In genomic region chr2:152007783-152008182, GRCm38 (mm10) we compare ENCODE assay signal across 9 mouse cellular contexts. TPM values are rescaled to one million over a fixed set of nuclear protein-coding genes. Genes with fewer than 3 reads are reported as not detected.
DNase-seq lines count a peak whose midpoint lies in the region; ATAC-seq and TF ChIP-seq lines count a peak whose summit lies in the region.
"Had no signal": no experiment of that assay in that cellular context is flagged by ENCODE, and none has a peak within 500 bp of the region (broad histone marks: within the 10 kb centered on the region; RNA-seq: fewer than 3 reads in every experiment).

No protein-coding gene starts in this region.

- no peak overlapping the region for H3K4me2 ChIP-seq in heart, postnatal 0 days (ENCODE audit: low read depth, low read length)
- H3K4me2 ChIP-seq in forebrain, embryonic 16.5 days (ENCODE audit: low read length), result no peak overlapping the region

- no peak for TF ChIP-seq EP300 in heart, postnatal 0 days (IDR thresholded peaks at IDR 0.05; ENCODE audit: low read depth)

- no peak for ATAC-seq in heart, postnatal 0 days (ENCODE audit: insufficient read depth, low read depth)
- no peak for ATAC-seq in forebrain, embryonic 16.5 days

- intact Hi-C loops in heart, postnatal 10 days (cut with DNase I), result no loop called here

- 48% methylated on average over 10 of the region's 10 CpGs for whole genome bisulfite sequencing in heart, postnatal 0 days
- WGBS in bone marrow, adult 2 months, result 75% methylated on average over 10 of the region's 10 CpGs
- WGBS in forebrain, embryonic 16.5 days, result 67% methylated on average over 10 of the region's 10 CpGs

- H3K9me3 ChIP-seq in heart, postnatal 0 days (replicated peaks; ENCODE audit: control insufficient read depth, low read length), result no peaks in the 10 kb centered on the region
- no peaks in the 10 kb centered on the region for H3K9me3 ChIP-seq in forebrain, embryonic 16.5 days (ENCODE audit: control insufficient read depth, low read length)
- H3K9me3 ChIP-seq: megakaryocyte, embryonic 14.5 days had no signal

- DNase-seq in heart, postnatal 0 days (ENCODE audit: low spot score), result no peak
- no peak for DNase-seq in heart, postnatal 10 days
- peak; percentile 32 for DNase-seq in ovary, postnatal 36 days (ENCODE audit: low spot score)
- DNase-seq in ovary, adult 18-20 months (ENCODE audit: low spot score), result no peak
- DNase-seq in right cerebral cortex, postnatal 4 days, result peak; percentile 52
- DNase-seq in heart, adult 8-10 months (ENCODE audit: low spot score), result no peak

- no peaks in the 10 kb centered on the region for H3K4me1 ChIP-seq in heart, postnatal 0 days (ENCODE audit: control insufficient read depth, insufficient read depth)
- H3K4me1 ChIP-seq in bone marrow, adult 2 months (ENCODE audit: control insufficient read depth, insufficient read depth, low read length), result no peaks in the 10 kb centered on the region
- H3K4me1 ChIP-seq in forebrain, embryonic 16.5 days (replicated peaks; ENCODE audit: control insufficient read depth, insufficient read depth, low read length), result no peaks in the 10 kb centered on the region

- no peak overlapping the region for H3K9ac ChIP-seq in heart, postnatal 0 days (replicated peaks; ENCODE audit: low read depth, low read length)
- no peak overlapping the region for H3K9ac ChIP-seq in forebrain, embryonic 16.5 days (replicated peaks; ENCODE audit: low read depth, low read length)

- TF ChIP-seq POLR2A in bone marrow, adult 2 months (IDR thresholded peaks at IDR 0.05; ENCODE audit: borderline replicate concordance, control insufficient read depth, low read depth, low read length), result no peak

- no peaks in the 10 kb centered on the region for H3K36me3 ChIP-seq in heart, postnatal 0 days (replicated peaks; ENCODE audit: control insufficient read depth, insufficient read depth, low read length)
- no peaks in the 10 kb centered on the region for H3K36me3 ChIP-seq in forebrain, embryonic 16.5 days (ENCODE audit: control insufficient read depth, insufficient read depth)

- H3K4me3 ChIP-seq in heart, postnatal 0 days (ENCODE audit: low read depth, low read length), result no peak overlapping the region
- no peak overlapping the region for H3K4me3 ChIP-seq in bone marrow, adult 2 months (replicated peaks; ENCODE audit: control insufficient read depth, low read depth, low read length)
- no peak overlapping the region for H3K4me3 ChIP-seq in forebrain, embryonic 16.5 days (replicated peaks; ENCODE audit: low read length)
- H3K4me3 ChIP-seq: megakaryocyte, embryonic 14.5 days had no signal

- H3K27me3 ChIP-seq in heart, postnatal 0 days (ENCODE audit: control insufficient read depth, insufficient read depth, low read length), result no peaks in the 10 kb centered on the region
- no peaks in the 10 kb centered on the region for H3K27me3 ChIP-seq in forebrain, embryonic 16.5 days (replicated peaks; ENCODE audit: control insufficient read depth, insufficient read depth, low read length)

- peak; percentile 21; the same call in 1 of the 2 replicates for TF ChIP-seq CTCF in heart, postnatal 0 days (IDR thresholded peaks at IDR 0.05; ENCODE audit: low read depth)
- TF ChIP-seq CTCF in bone marrow, adult 2 months (IDR thresholded peaks at IDR 0.05; ENCODE audit: control insufficient read depth, insufficient read depth, low read length), result peak; percentile 55; the same call in 1 of the 2 replicates

- no peak overlapping the region for H3K27ac ChIP-seq in heart, postnatal 0 days (ENCODE audit: low read depth)
- H3K27ac ChIP-seq in bone marrow, adult 2 months (ENCODE audit: control insufficient read depth, insufficient read depth, low read depth, low read length, poor library complexity), result no peak overlapping the region
- H3K27ac ChIP-seq in forebrain, embryonic 16.5 days (ENCODE audit: low read length), result no peak overlapping the region

RNA-seq across cellular contexts. Expression of gene Slc52a3, which starts 11.5 kb away (rescaled TPM):
- total RNA-seq in heart, postnatal 0 days (2014; rRNA removed; ENCODE audit: low replicate concordance), result 6.6 TPM in 1 of 2 replicates, not detected in the other
- 0.44 and 0.68 TPM in 2 replicates for polyA plus RNA-seq in heart, postnatal 0 days (2015; fragmentation: Nextera tagmentation; extraction: Ambion mirVana)
- 1 to 10 TPM; 2.1 to 2.6 TPM for total RNA-seq in heart, postnatal 10 days (2021)
- polyA plus RNA-seq in bone marrow, adult 2 months (2011; ENCODE audit: insufficient read depth, insufficient read length, low replicate concordance, missing spikeins), result 0.77 and 2.6 TPM in 2 replicates
- 1 to 10 TPM; 1.2 to 4.2 (median 2.3) TPM for total RNA-seq in heart, adult 8-10 months (2022)
- polyA plus RNA-seq in forebrain, embryonic 16.5 days (2015; fragmentation: Nextera tagmentation; extraction: Ambion mirVana), result 1.5 and 1.9 TPM in 2 replicates

RNA-seq across cellular contexts. Expression of gene Fam110a, which starts 27.8 kb away (rescaled TPM):
- 3.0 and 11.7 TPM in 2 replicates for total RNA-seq in heart, postnatal 0 days (2014; rRNA removed; ENCODE audit: low replicate concordance)
- polyA plus RNA-seq in heart, postnatal 0 days (2015; fragmentation: Nextera tagmentation; extraction: Ambion mirVana), result 5.7 and 6.2 TPM in 2 replicates
- 1 to 10 TPM; 5.7 to 7.3 TPM for total RNA-seq in heart, postnatal 10 days (2021)
- 3.0 and 13.0 TPM in 2 replicates for polyA plus RNA-seq in bone marrow, adult 2 months (2011; ENCODE audit: insufficient read depth, insufficient read length, low replicate concordance, missing spikeins)
- total RNA-seq in heart, adult 8-10 months (2022), result 1 to 10 TPM; 2.8 to 5.0 (median 4.3) TPM
- polyA plus RNA-seq in forebrain, embryonic 16.5 days (2015; fragmentation: Nextera tagmentation; extraction: Ambion mirVana), result 66.5 and 69.2 TPM in 2 replicates

Comparison
In these comparisons a context has a peak if more than half of its experiments do, and no peak if none do; other contexts are left out.
1. DNase-seq: peak in ovary, postnatal 36 days (single experiment) and right cerebral cortex, postnatal 4 days (single experiment); none in heart, postnatal 0 days (single experiment), heart, postnatal 10 days (0 of 2), ovary, adult 18-20 months (single experiment) and heart, adult 8-10 months (single experiment).